Mouse (Mus musculus) monocyte, adult 59 days (primary cell): Measurements from ENCODE around the gene E2f3. TPM values are rescaled to one million over a fixed set of nuclear protein-coding genes. Genes with fewer than 3 reads are reported as not detected.

Source experiments
- total RNA-seq, 2 experiments: library from RNA; stranded (reverse); gene quantifications; one replicate each; pipeline ENCODE4 v1.2.4; 2023

The E2f3 gene
- total RNA-seq = 1 to 10 TPM; 4.3 to 4.6 TPM

DNA sequence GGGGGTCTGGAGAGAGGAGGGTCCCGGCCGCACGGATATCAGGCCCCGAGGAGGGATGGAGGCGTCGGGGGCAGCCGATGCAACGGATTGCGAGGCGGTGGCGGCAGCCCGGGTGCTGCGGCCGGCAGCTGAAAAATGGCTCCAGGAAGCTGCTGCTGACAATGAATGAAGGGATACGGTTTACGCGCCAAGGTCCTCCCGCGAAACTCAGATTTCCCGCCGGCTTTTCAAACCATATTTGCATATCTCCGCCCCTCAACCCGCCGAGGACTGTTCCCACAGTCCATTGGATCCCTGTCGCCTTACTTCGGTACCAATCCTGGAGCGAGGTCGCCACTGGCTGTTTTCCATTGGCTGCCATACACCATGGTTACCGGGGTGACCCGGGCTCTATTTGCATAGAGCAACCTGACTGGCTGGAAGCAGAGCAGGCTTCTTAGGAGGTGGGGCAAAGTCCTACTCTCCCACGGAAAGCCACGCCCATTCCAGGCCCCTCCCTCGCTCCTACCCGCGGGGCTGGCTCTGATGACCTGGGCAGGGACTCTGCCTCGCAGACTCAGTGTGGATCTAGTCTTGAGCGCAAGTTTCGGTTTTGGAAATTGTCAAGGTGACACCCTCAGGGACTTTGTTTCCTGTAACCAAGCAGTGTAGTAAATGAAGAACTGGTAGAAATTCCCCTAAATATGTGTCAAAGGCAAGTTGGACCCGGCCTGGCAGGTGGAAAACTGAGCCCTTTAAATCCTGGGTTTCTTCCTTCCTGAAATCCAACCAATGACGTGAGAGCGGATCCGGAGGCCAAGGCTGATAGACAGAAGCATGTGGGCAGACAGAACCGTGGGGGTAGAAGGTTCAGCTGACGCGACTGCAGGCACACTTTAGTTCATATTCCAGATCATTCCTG is at the start of gene E2f3:
Gene E2f3 (minus strand): TSS at position 209 of the 901 bp plus-strand sequence.

Other genes starting within 250 kb of the E2f3 start
- gene Cdkal1, start 130.4 kb downstream of the E2f3 start, total RNA-seq = 10 to 100 TPM; 32.3 to 33.2 TPM
- gene Mboat1, start 150.4 kb upstream of the E2f3 start, total RNA-seq = 10 to 100 TPM; 11.5 to 12.9 TPM